Mouse (Mus musculus) midbrain, embryonic 15.5 days (tissue): ENCODE measurements at regions not wholly inside any gene's neighbourhood (a gene's known extent, or its start where the extent isn't known, plus 50 kb on each side); places are given as distances from the start of the nearest gene placed in this dataset.
A peak's percentile ranks its signal among the peaks of the same experiment; 100 is the strongest.
"Not testable (repeated sequence)": the region's sequence is repeated elsewhere in the genome, so short reads cannot be mapped to it uniquely, and the experiment has no call there.

ENCODE experiments used
- ATAC-seq: fragments of 200-750 bp; cut with Nextera tagmentation; replicated peaks from 2 replicates; pipeline ENCODE4 v1.8.0; 2017; ENCODE audit warnings: moderate TSS enrichment
- H3K27ac ChIP-seq: fragments of 300-500 bp; sonication (generic); 2 replicates; pipeline ENCODE4 v1.5.1; 2015; ENCODE audit warnings: mild to moderate bottlenecking, inconsistent platforms
- H3K27me3 ChIP-seq: fragments of 300-500 bp; sonication (generic); replicated peaks from 2 replicates; pipeline ENCODE4 v1.6.1; 2015; ENCODE audit warnings: inconsistent platforms
- H3K36me3 ChIP-seq: fragments of 300-500 bp; sonication (generic); replicated peaks from 2 replicates; pipeline ENCODE4 v1.6.1; 2015; ENCODE audit warnings: inconsistent platforms
- H3K4me1 ChIP-seq: fragments of 300-500 bp; sonication (generic); 2 replicates; pipeline ENCODE4 v1.6.1; 2015; ENCODE audit warnings: inconsistent platforms
- H3K4me2 ChIP-seq: fragments of 300-500 bp; sonication (generic); 2 replicates; pipeline ENCODE4 v1.6.1; 2015; ENCODE audit warnings: inconsistent platforms, mild to moderate bottlenecking, moderate library complexity
- H3K4me3 ChIP-seq: fragments of 300-500 bp; sonication (generic); 2 replicates; pipeline ENCODE4 v1.5.1; 2015; ENCODE audit warnings: mild to moderate bottlenecking, inconsistent platforms
- H3K9ac ChIP-seq: fragments of 300-500 bp; sonication (generic); 2 replicates; pipeline ENCODE4 v1.6.1; 2015; ENCODE audit warnings: mild to moderate bottlenecking, inconsistent platforms
- H3K9me3 ChIP-seq: fragments of 300-500 bp; sonication (generic); 2 replicates; pipeline ENCODE4 v1.6.1; 2016; ENCODE audit warnings: inconsistent platforms
- WGBS: fragments of 180-500 bp; shearing (Covaris S2); methylation state at CpG from one replicate; pipeline ENCODE4 v1.1.7; 2015; ENCODE audit warnings: mixed read lengths; 5-methylcytosine and 5-hydroxymethylcytosine counted together

GRCm38 (mm10) chr16:63116456-63116855 is 262.3 kb downstream of the Pros1 start:
- H3K36me3 ChIP-seq: no peaks in the 10 kb centered on the region
- ATAC-seq: no peak
- H3K9me3 ChIP-seq: no peaks in the 10 kb centered on the region
- no peaks in the 10 kb centered on the region for H3K27me3 ChIP-seq
- 77% methylated on average over 2 of the region's 2 CpGs for WGBS
- no peak overlapping the region for H3K4me2 ChIP-seq
- H3K4me3 ChIP-seq: no peak overlapping the region
- no peak overlapping the region for H3K27ac ChIP-seq
- H3K9ac ChIP-seq: no peak overlapping the region
- no peaks in the 10 kb centered on the region for H3K4me1 ChIP-seq

GRCm38 (mm10) chr16:63118721-63119120 is 264.6 kb downstream of the Pros1 start:
- 80% methylated on average over 7 of the region's 7 CpGs for WGBS
- H3K4me2 ChIP-seq: no peak overlapping the region
- no peaks in the 10 kb centered on the region for H3K9me3 ChIP-seq
- no peak overlapping the region for H3K27ac ChIP-seq
- H3K36me3 ChIP-seq: no peaks in the 10 kb centered on the region
- H3K4me3 ChIP-seq: no peak overlapping the region
- no peaks in the 10 kb centered on the region for H3K4me1 ChIP-seq
- no peak for ATAC-seq
- H3K27me3 ChIP-seq: no peaks in the 10 kb centered on the region
- no peak overlapping the region for H3K9ac ChIP-seq

GRCm38 (mm10) chr16:63143851-63144250 is 289.7 kb downstream of the Pros1 start:
- Histone ChIP-seq H3K27ac (no peak overlapping the region), H3K4me3 (no peak overlapping the region), H3K36me3 (no peaks in the 10 kb centered on the region), H3K9ac (no peak overlapping the region), H3K4me1 (no peaks in the 10 kb centered on the region), H3K9me3 (no peaks in the 10 kb centered on the region), H3K27me3 (no peaks in the 10 kb centered on the region), H3K4me2 (no peak overlapping the region)
- no peak for ATAC-seq
- WGBS: 87% methylated on average over 3 of the region's 3 CpGs

GRCm38 (mm10) chr16:63155300-63155821 is 301.3 kb downstream of the Pros1 start:
- 89% methylated on average over 2 of the region's 2 CpGs for WGBS
- no peaks in the 10 kb centered on the region for H3K36me3 ChIP-seq
- H3K9me3 ChIP-seq: no peaks in the 10 kb centered on the region

GRCm38 (mm10) chr16:63170101-63170500 is 316.0 kb downstream of the Pros1 start:
- no peaks in the 10 kb centered on the region for H3K4me1 ChIP-seq
- WGBS: 84% methylated on average over 6 of the region's 6 CpGs
- no peaks in the 10 kb centered on the region for H3K9me3 ChIP-seq

More at GRCm38 (mm10) chr16:63155300-63155821, 301.3 kb downstream of the Pros1 start:
- Histone ChIP-seq H3K9ac (no peak overlapping the region), H3K4me2 (no peak overlapping the region), H3K4me1 (no peaks in the 10 kb centered on the region), H3K27me3 (no peaks in the 10 kb centered on the region), H3K4me3 (no peak overlapping the region), H3K27ac (no peak overlapping the region)
- no peak for ATAC-seq

GRCm38 (mm10) chr16:63179228-63179627 is 325.1 kb downstream of the Pros1 start:
- Histone ChIP-seq H3K4me2 (no peak overlapping the region), H3K9ac (no peak overlapping the region), H3K36me3 (no peaks in the 10 kb centered on the region), H3K27me3 (no peaks in the 10 kb centered on the region), H3K9me3 (no peaks in the 10 kb centered on the region), H3K27ac (no peak overlapping the region), H3K4me1 (no peaks in the 10 kb centered on the region), H3K4me3 (no peak overlapping the region)
- WGBS: 64% methylated on average over 5 of the region's 5 CpGs
- no peak for ATAC-seq

More at GRCm38 (mm10) chr16:63170101-63170500, 316.0 kb downstream of the Pros1 start:
- Histone ChIP-seq H3K27me3 (no peaks in the 10 kb centered on the region), H3K36me3 (no peaks in the 10 kb centered on the region), H3K9ac (no peak overlapping the region), H3K4me2 (no peak overlapping the region), H3K4me3 (no peak overlapping the region), H3K27ac (no peak overlapping the region)
- no peak for ATAC-seq

- Histone ChIP-seq H3K9me3 (no peaks in the 10 kb centered on the region), H3K27me3 (no peaks in the 10 kb centered on the region), H3K36me3 (no peaks in the 10 kb centered on the region), H3K27ac (no peak overlapping the region), H3K4me2 (no peak overlapping the region), H3K4me3 (no peak overlapping the region), H3K4me1 (0 out of 2 replicates have a peak, but pooled peaks cover 4% of the 10 kb centered on the region), H3K9ac (no peak overlapping the region)
- 55% methylated on average over 6 of the region's 6 CpGs for WGBS
- no peak for ATAC-seq
Measured at GRCm38 (mm10) chr16:63191181-63191580, 337.1 kb downstream of the Pros1 start.

- no peak overlapping the region for H3K4me3 ChIP-seq
- ATAC-seq: 0 out of 2 replicates have a peak, but pooled peaks have one; percentile 54
- no peak overlapping the region for H3K4me2 ChIP-seq
- H3K36me3 ChIP-seq: no peaks in the 10 kb centered on the region
- no peaks in the 10 kb centered on the region for H3K9me3 ChIP-seq
- H3K27me3 ChIP-seq: no peaks in the 10 kb centered on the region
- no peak overlapping the region for H3K27ac ChIP-seq
- no peak overlapping the region for H3K9ac ChIP-seq
- 83% methylated on average over 1 of the region's 1 CpGs for WGBS
- 0 out of 2 replicates have a peak, but pooled peaks cover 4% of the 10 kb centered on the region for H3K4me1 ChIP-seq
Measured at GRCm38 (mm10) chr16:63191623-63192022, 337.5 kb downstream of the Pros1 start.

- no peak overlapping the region for H3K4me3 ChIP-seq
- no peaks in the 10 kb centered on the region for H3K9me3 ChIP-seq
- no peaks in the 10 kb centered on the region for H3K27me3 ChIP-seq
- H3K4me2 ChIP-seq: no peak overlapping the region
- no peaks in the 10 kb centered on the region for H3K36me3 ChIP-seq
- H3K27ac ChIP-seq: no peak overlapping the region
- 94% methylated on average over 2 of the region's 2 CpGs for WGBS
- H3K4me1 ChIP-seq: 0 out of 2 replicates have a peak, but pooled peaks cover 4% of the 10 kb centered on the region
- no peak for ATAC-seq
- no peak overlapping the region for H3K9ac ChIP-seq
Measured at GRCm38 (mm10) chr16:63194595-63194994, 340.5 kb downstream of the Pros1 start.

- not testable (repeated sequence) for H3K4me2 ChIP-seq, H3K4me3 ChIP-seq, H3K27me3 ChIP-seq, H3K36me3 ChIP-seq, H3K27ac ChIP-seq, H3K9ac ChIP-seq, H3K4me1 ChIP-seq, ATAC-seq, H3K9me3 ChIP-seq
- WGBS: 84% methylated on average over 1 of the region's 1 CpGs
Measured at GRCm38 (mm10) chr16:63213471-63213870, 359.4 kb downstream of the Pros1 start.

- no peak overlapping the region for H3K9ac ChIP-seq
- H3K9me3 ChIP-seq: no peaks in the 10 kb centered on the region
- no peak overlapping the region for H3K4me3 ChIP-seq
- 60% methylated on average over 10 of the region's 10 CpGs for WGBS
- H3K4me2 ChIP-seq: no peak overlapping the region
- H3K36me3 ChIP-seq: no peaks in the 10 kb centered on the region
- H3K27me3 ChIP-seq: no peaks in the 10 kb centered on the region
- 0 out of 2 replicates have a peak, but pooled peaks have one; percentile 30 for ATAC-seq
- H3K4me1 ChIP-seq: no peaks in the 10 kb centered on the region
- H3K27ac ChIP-seq: no peak overlapping the region
Measured at GRCm38 (mm10) chr16:63220228-63220879, 366.2 kb downstream of the Pros1 start.

GRCm38 (mm10) chr16:63224608-63225007 is 370.5 kb downstream of the Pros1 start:
- H3K27me3 ChIP-seq: no peaks in the 10 kb centered on the region
- H3K4me3 ChIP-seq: no peak overlapping the region
- no peaks in the 10 kb centered on the region for H3K4me1 ChIP-seq
- no peak overlapping the region for H3K27ac ChIP-seq
- 65% methylated on average over 6 of the region's 6 CpGs for WGBS
- no peak overlapping the region for H3K9ac ChIP-seq
- ATAC-seq: no peak
- H3K4me2 ChIP-seq: no peak overlapping the region
- no peaks in the 10 kb centered on the region for H3K9me3 ChIP-seq
- H3K36me3 ChIP-seq: no peaks in the 10 kb centered on the region

- no peak for ATAC-seq
- H3K9ac ChIP-seq: no peak overlapping the region
- H3K4me1 ChIP-seq: no peaks in the 10 kb centered on the region
- H3K36me3 ChIP-seq: no peaks in the 10 kb centered on the region
- H3K4me3 ChIP-seq: no peak overlapping the region
- no peak overlapping the region for H3K27ac ChIP-seq
- H3K4me2 ChIP-seq: no peak overlapping the region
- no peaks in the 10 kb centered on the region for H3K27me3 ChIP-seq
- WGBS: 77% methylated on average over 8 of the region's 8 CpGs
- H3K9me3 ChIP-seq: no peaks in the 10 kb centered on the region
Measured at GRCm38 (mm10) chr16:63225097-63225496, 371.0 kb downstream of the Pros1 start.
